Mouse (Mus musculus): ENCODE results near the gene Atg10. TPM values are rescaled to one million over a fixed set of nuclear protein-coding genes. Genes with fewer than 3 reads are reported as not detected.

Gene Atg10
- polyA plus RNA-seq, 1 experiment from 2014 or later = 16.2 TPM

DNA sequence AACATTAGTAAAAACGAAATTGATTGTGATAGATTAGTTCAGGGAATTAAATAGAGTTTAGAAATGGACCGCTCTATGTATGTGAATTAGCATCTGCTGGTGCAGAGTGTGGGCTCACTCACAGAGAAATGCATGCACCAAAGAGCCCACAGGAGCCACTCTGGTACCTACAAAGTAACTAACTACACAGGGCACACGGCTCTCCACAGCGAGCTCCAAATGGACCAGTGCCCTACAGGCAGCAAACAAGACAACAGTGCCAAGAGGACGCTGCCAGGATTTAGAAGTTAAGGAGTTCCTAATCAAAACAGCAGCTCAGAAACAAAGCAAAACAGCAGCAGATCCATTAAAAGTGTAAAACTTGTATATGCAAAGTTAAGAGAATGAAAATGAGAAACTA, 52.6 kb downstream of the Atg10 start:
- ATAC-seq (ENCODE audit: low FRiP score, low TSS enrichment) (no peak), DNase-seq (ENCODE audit: low spot score) (no peak)
- no peaks in the 10 kb centered on the region for H3K27me3 ChIP-seq (ENCODE audit: control insufficient read depth, insufficient read depth, low read length)
- no peaks in the 10 kb centered on the region for H3K9me3 ChIP-seq (ENCODE audit: control insufficient read depth, low read length)
- no peak overlapping the region for H3K4me2 ChIP-seq (replicated peaks; ENCODE audit: low read depth)
- no peaks in the 10 kb centered on the region for H3K36me3 ChIP-seq (ENCODE audit: control insufficient read depth, insufficient read depth, low read length)
- H3K4me1 ChIP-seq (replicated peaks; ENCODE audit: control insufficient read depth, insufficient read depth) = no peaks in the 10 kb centered on the region
- TF ChIP-seq CTCF (IDR thresholded peaks at IDR 0.05; ENCODE audit: low read depth) (no peak), EP300 (optimal IDR thresholded peaks at IDR 0.05) (no peak)
- no peak overlapping the region for H3K4me3 ChIP-seq (ENCODE audit: low read depth, low read length)
- no peak overlapping the region for H3K27ac ChIP-seq (replicated peaks)
- 74% methylated on average over 5 of the region's 5 CpGs for WGBS
- H3K9ac ChIP-seq (ENCODE audit: low read length) = no peak overlapping the region

DNA sequence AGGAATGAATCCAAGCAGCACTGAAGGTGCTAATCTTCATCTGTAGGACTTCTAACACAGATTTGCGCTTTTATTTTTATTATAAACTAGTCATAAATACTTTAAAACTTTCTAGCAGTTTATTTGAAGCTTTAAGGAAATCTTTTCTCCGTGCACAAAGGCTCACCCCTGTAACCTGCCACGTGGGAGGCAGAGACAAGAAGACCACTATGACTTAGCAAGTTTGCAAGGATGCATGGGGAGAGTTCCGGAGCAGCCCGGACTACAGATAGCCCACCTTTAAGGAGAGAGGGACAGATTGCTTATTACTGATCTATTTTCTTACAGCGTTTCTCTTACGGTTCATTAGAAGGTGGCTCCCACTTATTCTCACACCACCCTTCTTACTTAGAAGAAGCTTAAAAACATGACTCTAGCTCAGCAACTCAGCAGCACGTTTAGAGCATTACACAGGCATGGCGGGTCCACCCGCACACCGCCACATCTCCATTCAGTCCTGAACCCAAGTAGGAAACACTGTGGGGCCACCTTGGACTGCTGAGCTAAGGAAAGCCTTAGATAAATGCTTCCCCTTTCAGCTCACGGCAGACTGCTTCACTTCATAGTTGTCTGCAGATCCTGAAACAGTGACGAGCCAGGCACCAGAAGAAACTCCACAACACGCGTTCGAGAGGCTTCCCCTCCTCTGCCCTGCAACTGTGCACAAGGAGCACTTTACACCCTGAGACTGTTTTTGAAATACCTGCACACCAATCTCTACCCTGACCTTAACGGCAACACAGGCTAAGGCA, 54.0 kb downstream of the Atg10 start:
- Histone ChIP-seq H3K4me2 (replicated peaks; ENCODE audit: low read depth) (no peak overlapping the region), H3K9me3 (ENCODE audit: control insufficient read depth, low read length) (no peaks in the 10 kb centered on the region), H3K36me3 (ENCODE audit: control insufficient read depth, insufficient read depth, low read length) (no peaks in the 10 kb centered on the region), H3K4me1 (replicated peaks; ENCODE audit: control insufficient read depth, insufficient read depth) (0 out of 2 replicates have a peak, but pooled peaks cover 2% of the 10 kb centered on the region), H3K27ac (replicated peaks) (no peak overlapping the region), H3K4me3 (ENCODE audit: low read depth, low read length) (no peak overlapping the region), H3K27me3 (ENCODE audit: control insufficient read depth, insufficient read depth, low read length) (no peaks in the 10 kb centered on the region), H3K9ac (ENCODE audit: low read length) (no peak overlapping the region)
- ATAC-seq (ENCODE audit: low FRiP score, low TSS enrichment) (no peak), DNase-seq (ENCODE audit: low spot score) (no peak)
- 78% methylated on average over 17 of the region's 17 CpGs for WGBS
- no peak for TF ChIP-seq EP300 (optimal IDR thresholded peaks at IDR 0.05)
- TF ChIP-seq CTCF (IDR thresholded peaks at IDR 0.05; ENCODE audit: low read depth) = no peak

DNA sequence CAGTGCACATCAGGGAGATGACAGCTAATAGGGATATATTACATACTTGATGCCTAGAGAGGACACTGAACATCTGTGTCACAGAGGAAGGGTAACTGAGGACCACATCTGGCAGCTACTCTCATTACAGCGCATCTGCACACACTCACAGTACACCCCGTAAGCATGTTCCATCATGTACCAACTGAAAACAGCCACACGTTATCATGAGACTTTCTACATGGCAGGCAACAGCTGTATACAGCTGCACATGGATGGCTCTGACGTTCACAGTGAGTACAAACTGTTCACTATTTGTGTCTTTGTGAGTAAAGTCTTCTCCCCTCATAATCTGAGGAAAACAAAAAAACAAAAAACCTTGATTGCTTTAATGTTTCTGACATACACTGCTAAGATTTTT, 55.3 kb downstream of the Atg10 start:
- Histone ChIP-seq H3K4me2 (replicated peaks; ENCODE audit: low read depth) (no peak overlapping the region), H3K27ac (replicated peaks) (no peak overlapping the region), H3K9me3 (ENCODE audit: control insufficient read depth, low read length) (no peaks in the 10 kb centered on the region), H3K4me3 (ENCODE audit: low read depth, low read length) (no peak overlapping the region), H3K36me3 (ENCODE audit: control insufficient read depth, insufficient read depth, low read length) (no peaks in the 10 kb centered on the region), H3K27me3 (ENCODE audit: control insufficient read depth, insufficient read depth, low read length) (no peaks in the 10 kb centered on the region), H3K9ac (ENCODE audit: low read length) (no peak overlapping the region), H3K4me1 (replicated peaks; ENCODE audit: control insufficient read depth, insufficient read depth) (0 out of 2 replicates have a peak, but pooled peaks cover 2% of the 10 kb centered on the region)
- DNase-seq (ENCODE audit: low spot score) (no peak), ATAC-seq (ENCODE audit: low FRiP score, low TSS enrichment) (no peak)
- WGBS = 53% methylated on average over 4 of the region's 4 CpGs
- TF ChIP-seq EP300 (optimal IDR thresholded peaks at IDR 0.05) = no peak

GRCm38 (mm10) chr13:91167561-91167960, 56.2 kb downstream of the Atg10 start:
- H3K36me3 ChIP-seq (ENCODE audit: control insufficient read depth, insufficient read depth, low read length) = no peaks in the 10 kb centered on the region
- H3K27me3 ChIP-seq (ENCODE audit: control insufficient read depth, insufficient read depth, low read length) = no peaks in the 10 kb centered on the region
- H3K9ac ChIP-seq (ENCODE audit: low read length) = no peak overlapping the region
- DNase-seq (ENCODE audit: low spot score) = no peak
- H3K4me3 ChIP-seq (ENCODE audit: low read depth, low read length) = no peak overlapping the region
- H3K27ac ChIP-seq (replicated peaks) = no peak overlapping the region
- peaks cover 2% of the 10 kb centered on the region; the same call in 1 of the 2 replicates for H3K4me1 ChIP-seq (replicated peaks; ENCODE audit: control insufficient read depth, insufficient read depth)
- ATAC-seq (ENCODE audit: low FRiP score, low TSS enrichment) = no peak
- no peak for TF ChIP-seq CTCF (IDR thresholded peaks at IDR 0.05; ENCODE audit: low read depth)
- no peak for TF ChIP-seq EP300 (optimal IDR thresholded peaks at IDR 0.05)
- WGBS = 76% methylated on average over 5 of the region's 5 CpGs
- no peaks in the 10 kb centered on the region for H3K9me3 ChIP-seq (ENCODE audit: control insufficient read depth, low read length)
- no peak overlapping the region for H3K4me2 ChIP-seq (replicated peaks; ENCODE audit: low read depth)

GRCm38 (mm10) chr13:91166286-91166685, 57.5 kb downstream of the Atg10 start:
- no peak overlapping the region for H3K9ac ChIP-seq (ENCODE audit: low read length)
- H3K4me1 ChIP-seq (replicated peaks; ENCODE audit: control insufficient read depth, insufficient read depth) = peaks cover 4% of the 10 kb centered on the region; the same call in 1 of the 2 replicates
- H3K4me2 ChIP-seq (replicated peaks; ENCODE audit: low read depth) = no peak overlapping the region
- ATAC-seq (ENCODE audit: low FRiP score, low TSS enrichment) = no peak
- no peaks in the 10 kb centered on the region for H3K27me3 ChIP-seq (ENCODE audit: control insufficient read depth, insufficient read depth, low read length)
- WGBS = 60% methylated on average over 7 of the region's 7 CpGs
- no peaks in the 10 kb centered on the region for H3K9me3 ChIP-seq (ENCODE audit: control insufficient read depth, low read length)
- no peaks in the 10 kb centered on the region for H3K36me3 ChIP-seq (ENCODE audit: control insufficient read depth, insufficient read depth, low read length)
- no peak for DNase-seq (ENCODE audit: low spot score)
- no peak for TF ChIP-seq CTCF (IDR thresholded peaks at IDR 0.05; ENCODE audit: low read depth)
- no peak for TF ChIP-seq EP300 (optimal IDR thresholded peaks at IDR 0.05)
- no peak overlapping the region for H3K4me3 ChIP-seq (ENCODE audit: low read depth, low read length)
- H3K27ac ChIP-seq (replicated peaks) = peak overlapping the region; percentile 85; the same call in 1 of the 2 replicates

DNA sequence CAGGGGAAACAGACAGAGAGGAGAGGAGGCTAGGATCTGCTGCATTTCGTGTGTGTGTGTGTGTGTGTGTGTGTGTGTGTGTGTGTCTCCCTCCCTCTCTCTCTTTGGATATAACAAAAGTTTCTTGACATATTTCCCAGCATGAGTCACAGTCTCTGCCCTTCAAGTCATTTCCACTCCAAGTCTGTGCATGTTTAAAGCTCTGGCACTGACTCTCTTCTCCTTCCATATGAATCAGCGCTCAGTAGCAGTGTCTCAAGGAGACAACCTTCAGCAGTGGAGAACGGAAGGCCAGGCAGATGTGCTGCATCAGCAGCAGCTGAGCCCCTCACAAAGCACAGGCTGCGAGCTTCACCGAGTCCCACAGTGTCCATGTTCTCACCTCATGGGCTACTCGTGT, 58.6 kb downstream of the Atg10 start:
- Histone ChIP-seq H3K27me3 (ENCODE audit: control insufficient read depth, insufficient read depth, low read length) (no peaks in the 10 kb centered on the region), H3K9ac (ENCODE audit: low read length) (no peak overlapping the region), H3K9me3 (ENCODE audit: control insufficient read depth, low read length) (no peaks in the 10 kb centered on the region), H3K27ac (replicated peaks) (peak overlapping the region; percentile 85), H3K4me1 (replicated peaks; ENCODE audit: control insufficient read depth, insufficient read depth) (peaks cover 4% of the 10 kb centered on the region; the same call in 1 of the 2 replicates), H3K36me3 (ENCODE audit: control insufficient read depth, insufficient read depth, low read length) (no peaks in the 10 kb centered on the region), H3K4me3 (ENCODE audit: low read depth, low read length) (no peak overlapping the region), H3K4me2 (replicated peaks; ENCODE audit: low read depth) (no peak overlapping the region)
- WGBS = 35% methylated on average over 6 of the region's 6 CpGs
- TF ChIP-seq CTCF (IDR thresholded peaks at IDR 0.05; ENCODE audit: low read depth) = no peak
- TF ChIP-seq EP300 (optimal IDR thresholded peaks at IDR 0.05) = no peak
- peak; percentile 84 for ATAC-seq (ENCODE audit: low FRiP score, low TSS enrichment)
- no peak for DNase-seq (ENCODE audit: low spot score)

All from stomach, postnatal 0 days (tissue).